Mouse (Mus musculus): ENCODE data around the gene Cux1. TPM values are rescaled to one million over a fixed set of nuclear protein-coding genes. Genes with fewer than 3 reads are reported as not detected.

Gene Cux1
- polyA plus RNA-seq, 1 experiment from 2014 or later = 117 TPM

- H3K27me3 ChIP-seq (ENCODE audit: control insufficient read depth, insufficient read depth, low read depth, low read length) = no peaks in the 10 kb centered on the region
- H3K27ac ChIP-seq (ENCODE audit: low read length) = no peak overlapping the region
- no peak overlapping the region for H3K4me3 ChIP-seq (ENCODE audit: low read length)
- no peaks in the 10 kb centered on the region for H3K9me3 ChIP-seq (ENCODE audit: control insufficient read depth, low read length)
- 88% methylated on average over 2 of the region's 2 CpGs for WGBS
- ATAC-seq (ENCODE audit: low read depth) = no peak
- H3K9ac ChIP-seq (ENCODE audit: low read length) = no peak overlapping the region
- H3K4me2 ChIP-seq (ENCODE audit: low read depth, low read length) = no peak overlapping the region
- peaks cover 6% of the 10 kb centered on the region; the same call in 1 of the 2 replicates for H3K4me1 ChIP-seq (replicated peaks; ENCODE audit: control insufficient read depth, insufficient read depth, low read length)
- no peaks in the 10 kb centered on the region for H3K36me3 ChIP-seq (ENCODE audit: control insufficient read depth, insufficient read depth, low read length)
Observed at GRCm38 (mm10) chr5:136494288-136494687, 73.0 kb downstream of the Cux1 start.

- no peaks in the 10 kb centered on the region for H3K36me3 ChIP-seq (ENCODE audit: control insufficient read depth, insufficient read depth, low read length)
- H3K4me1 ChIP-seq (replicated peaks; ENCODE audit: control insufficient read depth, insufficient read depth, low read length) = peaks cover 9% of the 10 kb centered on the region
- H3K27ac ChIP-seq (ENCODE audit: low read length) = no peak overlapping the region
- H3K4me3 ChIP-seq (ENCODE audit: low read length) = no peak overlapping the region
- ATAC-seq (ENCODE audit: low read depth) = no peak
- no peak overlapping the region for H3K9ac ChIP-seq (ENCODE audit: low read length)
- H3K9me3 ChIP-seq (ENCODE audit: control insufficient read depth, low read length) = no peaks in the 10 kb centered on the region
- no peaks in the 10 kb centered on the region for H3K27me3 ChIP-seq (ENCODE audit: control insufficient read depth, insufficient read depth, low read depth, low read length)
- no peak overlapping the region for H3K4me2 ChIP-seq (ENCODE audit: low read depth, low read length)
- 81% methylated on average over 5 of the region's 5 CpGs for WGBS
Observed at GRCm38 (mm10) chr5:136489450-136489849, 77.8 kb downstream of the Cux1 start.

GRCm38 (mm10) chr5:136488721-136489120 lies 78.6 kb downstream of the Cux1 start:
- H3K27me3 ChIP-seq (ENCODE audit: control insufficient read depth, insufficient read depth, low read depth, low read length) = no peaks in the 10 kb centered on the region
- no peaks in the 10 kb centered on the region for H3K36me3 ChIP-seq (ENCODE audit: control insufficient read depth, insufficient read depth, low read length)
- H3K9me3 ChIP-seq (ENCODE audit: control insufficient read depth, low read length) = no peaks in the 10 kb centered on the region
- WGBS = 69% methylated on average over 3 of the region's 3 CpGs
- no peak overlapping the region for H3K4me3 ChIP-seq (ENCODE audit: low read length)
- peaks cover 9% of the 10 kb centered on the region for H3K4me1 ChIP-seq (replicated peaks; ENCODE audit: control insufficient read depth, insufficient read depth, low read length)
- no peak for ATAC-seq (ENCODE audit: low read depth)
- no peak overlapping the region for H3K9ac ChIP-seq (ENCODE audit: low read length)
- no peak overlapping the region for H3K27ac ChIP-seq (ENCODE audit: low read length)
- no peak overlapping the region for H3K4me2 ChIP-seq (ENCODE audit: low read depth, low read length)

GRCm38 (mm10) chr5:136488223-136488622 lies 79.1 kb downstream of the Cux1 start:
- Histone ChIP-seq H3K4me1 (replicated peaks; ENCODE audit: control insufficient read depth, insufficient read depth, low read length) (peaks cover 9% of the 10 kb centered on the region), H3K9ac (ENCODE audit: low read length) (no peak overlapping the region), H3K9me3 (ENCODE audit: control insufficient read depth, low read length) (no peaks in the 10 kb centered on the region), H3K27ac (ENCODE audit: low read length) (no peak overlapping the region), H3K4me3 (ENCODE audit: low read length) (no peak overlapping the region), H3K36me3 (ENCODE audit: control insufficient read depth, insufficient read depth, low read length) (no peaks in the 10 kb centered on the region), H3K4me2 (ENCODE audit: low read depth, low read length) (no peak overlapping the region), H3K27me3 (ENCODE audit: control insufficient read depth, insufficient read depth, low read depth, low read length) (no peaks in the 10 kb centered on the region)
- ATAC-seq (ENCODE audit: low read depth) = no peak
- 38% methylated on average over 1 of the region's 1 CpGs for WGBS

- peaks cover 9% of the 10 kb centered on the region for H3K4me1 ChIP-seq (replicated peaks; ENCODE audit: control insufficient read depth, insufficient read depth, low read length)
- H3K9ac ChIP-seq (ENCODE audit: low read length) = no peak overlapping the region
- H3K4me2 ChIP-seq (ENCODE audit: low read depth, low read length) = no peak overlapping the region
- H3K4me3 ChIP-seq (ENCODE audit: low read length) = no peak overlapping the region
- 43% methylated on average over 11 of the region's 11 CpGs for WGBS
- ATAC-seq (ENCODE audit: low read depth) = no peak
- no peaks in the 10 kb centered on the region for H3K27me3 ChIP-seq (ENCODE audit: control insufficient read depth, insufficient read depth, low read depth, low read length)
- H3K9me3 ChIP-seq (ENCODE audit: control insufficient read depth, low read length) = no peaks in the 10 kb centered on the region
- no peaks in the 10 kb centered on the region for H3K36me3 ChIP-seq (ENCODE audit: control insufficient read depth, insufficient read depth, low read length)
- no peak overlapping the region for H3K27ac ChIP-seq (ENCODE audit: low read length)
Observed at GRCm38 (mm10) chr5:136487397-136488093, 79.7 kb downstream of the Cux1 start.

GRCm38 (mm10) chr5:136486401-136486800 lies 80.9 kb downstream of the Cux1 start:
- no peak overlapping the region for H3K4me2 ChIP-seq (ENCODE audit: low read depth, low read length)
- H3K36me3 ChIP-seq (ENCODE audit: control insufficient read depth, insufficient read depth, low read length) = no peaks in the 10 kb centered on the region
- no peak for ATAC-seq (ENCODE audit: low read depth)
- no peak overlapping the region for H3K4me3 ChIP-seq (ENCODE audit: low read length)
- WGBS = 95% methylated on average over 3 of the region's 3 CpGs
- no peaks in the 10 kb centered on the region for H3K9me3 ChIP-seq (ENCODE audit: control insufficient read depth, low read length)
- no peak overlapping the region for H3K27ac ChIP-seq (ENCODE audit: low read length)
- H3K4me1 ChIP-seq (replicated peaks; ENCODE audit: control insufficient read depth, insufficient read depth, low read length) = peaks cover 9% of the 10 kb centered on the region
- no peaks in the 10 kb centered on the region for H3K27me3 ChIP-seq (ENCODE audit: control insufficient read depth, insufficient read depth, low read depth, low read length)
- no peak overlapping the region for H3K9ac ChIP-seq (ENCODE audit: low read length)

- no peak overlapping the region for H3K4me3 ChIP-seq (ENCODE audit: low read length)
- no peak overlapping the region for H3K27ac ChIP-seq (ENCODE audit: low read length)
- H3K4me1 ChIP-seq (replicated peaks; ENCODE audit: control insufficient read depth, insufficient read depth, low read length) = peaks cover 9% of the 10 kb centered on the region
- no peaks in the 10 kb centered on the region for H3K36me3 ChIP-seq (ENCODE audit: control insufficient read depth, insufficient read depth, low read length)
- no peak overlapping the region for H3K9ac ChIP-seq (ENCODE audit: low read length)
- no peaks in the 10 kb centered on the region for H3K9me3 ChIP-seq (ENCODE audit: control insufficient read depth, low read length)
- WGBS = 85% methylated on average over 6 of the region's 6 CpGs
- H3K4me2 ChIP-seq (ENCODE audit: low read depth, low read length) = no peak overlapping the region
- no peaks in the 10 kb centered on the region for H3K27me3 ChIP-seq (ENCODE audit: control insufficient read depth, insufficient read depth, low read depth, low read length)
- ATAC-seq (ENCODE audit: low read depth) = no peak
Observed at GRCm38 (mm10) chr5:136485397-136485796, 81.9 kb downstream of the Cux1 start.

GRCm38 (mm10) chr5:136482434-136482833 lies 84.9 kb downstream of the Cux1 start:
- ATAC-seq (ENCODE audit: low read depth) = no peak
- no peak overlapping the region for H3K4me3 ChIP-seq (ENCODE audit: low read length)
- H3K9ac ChIP-seq (ENCODE audit: low read length) = no peak overlapping the region
- no peaks in the 10 kb centered on the region for H3K27me3 ChIP-seq (ENCODE audit: control insufficient read depth, insufficient read depth, low read depth, low read length)
- 78% methylated on average over 1 of the region's 1 CpGs for WGBS
- H3K4me1 ChIP-seq (replicated peaks; ENCODE audit: control insufficient read depth, insufficient read depth, low read length) = peaks cover 4% of the 10 kb centered on the region
- H3K27ac ChIP-seq (ENCODE audit: low read length) = no peak overlapping the region
- no peaks in the 10 kb centered on the region for H3K9me3 ChIP-seq (ENCODE audit: control insufficient read depth, low read length)
- H3K36me3 ChIP-seq (ENCODE audit: control insufficient read depth, insufficient read depth, low read length) = no peaks in the 10 kb centered on the region
- H3K4me2 ChIP-seq (ENCODE audit: low read depth, low read length) = no peak overlapping the region

- no peaks in the 10 kb centered on the region for H3K9me3 ChIP-seq (ENCODE audit: control insufficient read depth, low read length)
- H3K27me3 ChIP-seq (ENCODE audit: control insufficient read depth, insufficient read depth, low read depth, low read length) = no peaks in the 10 kb centered on the region
- H3K36me3 ChIP-seq (ENCODE audit: control insufficient read depth, insufficient read depth, low read length) = no peaks in the 10 kb centered on the region
- H3K4me1 ChIP-seq (replicated peaks; ENCODE audit: control insufficient read depth, insufficient read depth, low read length) = peaks cover 4% of the 10 kb centered on the region
- 83% methylated on average over 7 of the region's 7 CpGs for WGBS
- no peak overlapping the region for H3K9ac ChIP-seq (ENCODE audit: low read length)
- no peak overlapping the region for H3K4me3 ChIP-seq (ENCODE audit: low read length)
- ATAC-seq (ENCODE audit: low read depth) = peak; percentile 28; the same call in 1 of the 2 replicates
- no peak overlapping the region for H3K4me2 ChIP-seq (ENCODE audit: low read depth, low read length)
- H3K27ac ChIP-seq (ENCODE audit: low read length) = no peak overlapping the region
Observed at GRCm38 (mm10) chr5:136480541-136480940, 86.7 kb downstream of the Cux1 start.

Data from lung, embryonic 16.5 days (tissue).